Mouse (Mus musculus) heart, postnatal 0 days (tissue): ENCODE results near the gene Fbxo21. TPM values are rescaled to one million over a fixed set of nuclear protein-coding genes. Genes with fewer than 3 reads are reported as not detected.

Experiments
- ATAC-seq: fragments of 200-750 bp; cut with Nextera tagmentation; 2 replicates; pipeline ENCODE4 v1.8.0; 2017; ENCODE audit warnings: low read depth, moderate number of reproducible peaks, moderate library complexity; ENCODE audit not compliant: insufficient read depth
- DNase-seq: peaks from one replicate; pipeline ENCODE4 v3.0.0-alpha.2; 2016; ENCODE audit warnings: low spot score
- H3K27ac ChIP-seq: fragments of 300-500 bp; sonication (generic); 2 replicates; pipeline ENCODE4 v1.5.1; 2014; ENCODE audit warnings: low read depth, mild to moderate bottlenecking
- H3K27me3 ChIP-seq: fragments of 300-500 bp; sonication (generic); 2 replicates; pipeline ENCODE4 v1.6.1; 2014; ENCODE audit warnings: low read length, mixed read lengths; ENCODE audit not compliant: control insufficient read depth, insufficient read depth
- H3K36me3 ChIP-seq: fragments of 300-500 bp; sonication (generic); replicated peaks from 2 replicates; pipeline ENCODE4 v1.6.1; 2014; ENCODE audit warnings: low read length, mixed read lengths; ENCODE audit not compliant: control insufficient read depth, insufficient read depth
- H3K4me1 ChIP-seq: fragments of 300-500 bp; sonication (generic); 2 replicates; pipeline ENCODE4 v1.6.1; 2014; ENCODE audit warnings: antibody characterized with exemption; ENCODE audit not compliant: control insufficient read depth, insufficient read depth
- H3K4me2 ChIP-seq: fragments of 300-500 bp; sonication (generic); 2 replicates; pipeline ENCODE4 v1.6.1; 2014; ENCODE audit warnings: low read depth, mild to moderate bottlenecking, low read length, moderate library complexity
- H3K4me3 ChIP-seq: fragments of 300-500 bp; sonication (generic); 2 replicates; pipeline ENCODE4 v1.5.1; 2014; ENCODE audit warnings: low read depth, low read length
- H3K9ac ChIP-seq: fragments of 300-500 bp; sonication (generic); replicated peaks from 2 replicates; pipeline ENCODE4 v1.6.1; 2014; ENCODE audit warnings: low read depth, low read length, mixed read lengths
- H3K9me3 ChIP-seq: fragments of 300-500 bp; sonication (generic); replicated peaks from 2 replicates; pipeline ENCODE4 v1.6.1; 2016; ENCODE audit warnings: low read length; ENCODE audit not compliant: control insufficient read depth
- CTCF ChIP-seq: IDR thresholded peaks from 2 replicates; pipeline ENCODE4 v1.5.1; 2016; ENCODE audit warnings: antibody characterized with exemption, control low read depth, low read depth
- EP300 ChIP-seq: IDR thresholded peaks from 2 replicates; pipeline ENCODE4 v1.6.1; 2016; ENCODE audit warnings: antibody characterized with exemption, low read depth
- WGBS: fragments of 180-500 bp; shearing (Covaris S2); extraction: QIAGEN DNeasy Blood & Tissue Kit; methylation state at CpG from one replicate; pipeline ENCODE4 v1.1.7; 2014; 5-methylcytosine and 5-hydroxymethylcytosine counted together
- polyA plus RNA-seq: library from polyadenylated mRNA; unstranded; fragments of >200 nt; fragmentation: Nextera tagmentation; extraction: Ambion mirVana; gene quantifications from 2 replicates; pipeline ENCODE4 v1.2.1, GENCODE M21; 2015
- total RNA-seq: library from RNA; depleted of rRNA; stranded (reverse); fragments of >200 nt; gene quantifications from 2 replicates; pipeline ENCODE4 v1.2.3, GENCODE M21; 2014; ENCODE audit warnings: low replicate concordance; rRNA removed

Gene Fbxo21
- total and polyA plus RNA-seq, 2 experiments from 2014 or later = 36.0 to 50.8 TPM

DNA sequence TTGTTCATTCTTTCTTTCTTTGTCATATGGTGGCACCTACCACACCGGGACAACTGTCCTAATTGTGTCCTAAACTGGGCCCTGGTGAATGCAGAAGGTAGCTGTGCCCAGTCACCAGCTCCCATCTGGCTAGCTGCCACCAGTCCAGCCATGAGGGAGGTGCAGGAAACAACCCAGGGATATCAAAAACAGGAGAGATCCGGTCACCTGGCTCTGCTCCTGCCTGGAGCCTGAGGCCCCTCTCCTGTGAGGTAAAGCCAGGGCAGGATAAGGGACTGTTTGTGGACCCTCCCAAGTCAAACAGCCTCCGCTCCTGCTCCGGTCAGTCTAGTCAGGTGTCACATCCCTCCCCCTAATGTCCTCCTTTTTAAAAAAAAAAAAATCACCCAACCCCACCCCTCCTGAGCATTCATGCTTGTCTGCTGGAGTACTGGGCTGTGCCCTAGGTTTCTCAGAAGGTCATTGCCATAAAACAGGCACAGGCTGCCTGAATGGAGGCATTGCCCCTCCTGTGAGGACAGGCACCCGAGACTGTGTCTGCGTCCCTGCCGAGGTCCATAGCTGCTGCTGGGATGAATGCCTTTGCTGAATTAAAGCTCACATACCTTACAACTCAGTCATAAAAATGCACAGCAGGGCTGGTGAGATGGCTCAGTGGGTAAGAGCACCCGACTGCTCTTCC lies 75.6 kb downstream of the Fbxo21 start:
- ATAC-seq = peak; percentile 34; the same call in 1 of the 2 replicates
- no peak overlapping the region for H3K9ac ChIP-seq
- no peak overlapping the region for H3K4me3 ChIP-seq
- H3K27ac ChIP-seq = no peak overlapping the region
- no peak for TF ChIP-seq EP300
- no peak for TF ChIP-seq CTCF
- no peak overlapping the region for H3K4me2 ChIP-seq
- no peak for DNase-seq
- H3K4me1 ChIP-seq = no peaks in the 10 kb centered on the region
- WGBS = 57% methylated on average over 8 of the region's 8 CpGs
- H3K27me3 ChIP-seq = no peaks in the 10 kb centered on the region
- no peaks in the 10 kb centered on the region for H3K9me3 ChIP-seq
- H3K36me3 ChIP-seq = no peaks in the 10 kb centered on the region

DNA sequence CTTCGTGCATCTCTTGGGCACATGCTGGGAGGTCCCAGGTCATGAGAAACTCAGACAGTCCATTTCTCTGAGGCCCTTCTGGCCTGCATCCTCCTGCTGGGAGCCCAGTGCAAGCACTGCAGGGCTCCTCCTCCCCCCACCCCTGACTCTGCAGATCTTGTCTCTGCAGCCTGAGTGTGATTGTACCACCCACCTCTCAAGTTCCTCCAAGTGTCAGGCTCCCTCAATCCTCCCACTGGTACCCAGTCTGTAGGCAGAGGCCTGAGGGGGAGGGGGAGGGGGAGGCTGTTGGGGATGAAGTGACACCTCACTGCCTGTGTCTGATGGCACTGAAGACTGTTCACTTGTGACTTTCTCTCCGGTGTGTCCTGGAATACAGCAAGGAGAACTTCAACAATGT lies 76.7 kb downstream of the Fbxo21 start:
- no peaks in the 10 kb centered on the region for H3K36me3 ChIP-seq
- DNase-seq = no peak
- WGBS = 87% methylated on average over 2 of the region's 2 CpGs
- H3K27ac ChIP-seq = no peak overlapping the region
- H3K4me2 ChIP-seq = no peak overlapping the region
- no peak for TF ChIP-seq CTCF
- TF ChIP-seq EP300 = no peak
- no peak overlapping the region for H3K9ac ChIP-seq
- H3K27me3 ChIP-seq = no peaks in the 10 kb centered on the region
- ATAC-seq = no peak
- H3K9me3 ChIP-seq = no peaks in the 10 kb centered on the region
- H3K4me1 ChIP-seq = peaks cover 6% of the 10 kb centered on the region
- no peak overlapping the region for H3K4me3 ChIP-seq

DNA sequence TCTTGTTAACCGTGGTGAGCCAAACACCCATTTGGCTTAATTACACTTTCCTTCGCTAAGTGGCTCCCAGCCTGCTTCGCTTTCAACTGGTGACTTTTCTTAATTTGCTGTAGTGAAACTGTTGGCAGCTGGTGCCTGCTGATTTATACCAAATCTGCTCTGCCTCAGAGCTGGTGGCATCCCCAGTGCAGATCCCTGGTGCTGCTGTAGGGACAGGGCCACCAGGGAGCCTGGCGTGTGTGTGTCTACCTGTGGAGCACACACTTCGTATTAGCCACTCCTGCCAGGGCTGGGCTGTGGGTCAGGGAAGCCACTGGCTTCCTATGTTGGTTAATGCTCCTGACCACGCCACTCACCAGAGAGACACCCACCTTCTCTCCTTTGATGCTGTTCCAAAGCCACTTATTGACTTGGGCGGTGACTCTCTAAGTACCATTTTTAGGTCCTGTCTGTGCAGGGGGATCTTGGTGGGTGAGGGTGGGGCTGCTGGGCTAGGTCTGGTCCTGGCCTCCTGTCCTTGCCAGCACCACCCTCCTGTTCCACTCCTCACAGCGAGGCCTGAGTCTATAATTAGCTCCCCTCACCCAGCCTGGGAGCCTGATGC lies 81.1 kb downstream of the Fbxo21 start:
- TF ChIP-seq EP300 = no peak
- TF ChIP-seq CTCF = no peak
- Histone ChIP-seq H3K27me3 (no peaks in the 10 kb centered on the region), H3K9ac (no peak overlapping the region), H3K4me2 (no peak overlapping the region), H3K27ac (peak overlapping the region; percentile 70), H3K36me3 (no peaks in the 10 kb centered on the region), H3K4me3 (no peak overlapping the region), H3K4me1 (peaks cover 15% of the 10 kb centered on the region), H3K9me3 (no peaks in the 10 kb centered on the region)
- ATAC-seq (peak; percentile 81), DNase-seq (peak; percentile 73)
- WGBS = 21% methylated on average over 8 of the region's 8 CpGs

DNA sequence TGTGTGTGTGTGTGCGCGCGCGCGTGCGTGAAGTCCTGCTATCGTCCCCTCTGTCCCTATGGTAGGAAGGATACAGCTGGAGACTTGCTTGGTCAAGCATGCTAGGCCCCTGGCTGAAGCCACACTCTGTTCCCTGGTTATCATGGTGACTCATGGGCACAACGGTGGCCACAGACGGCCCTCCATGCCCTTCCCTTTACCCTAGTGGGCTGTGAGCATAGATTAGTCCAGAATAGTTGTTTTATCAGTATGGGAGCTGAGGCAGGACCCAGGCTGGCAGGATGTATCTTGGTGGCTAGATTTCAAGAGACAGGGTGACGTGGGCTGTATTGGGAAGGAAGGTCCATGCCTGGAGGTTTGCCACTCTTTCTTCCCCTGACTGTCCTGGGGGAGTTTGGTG lies 82.3 kb downstream of the Fbxo21 start:
- Histone ChIP-seq H3K4me2 (no peak overlapping the region), H3K4me3 (no peak overlapping the region), H3K9ac (no peak overlapping the region), H3K36me3 (no peaks in the 10 kb centered on the region), H3K27me3 (no peaks in the 10 kb centered on the region), H3K4me1 (peaks cover 15% of the 10 kb centered on the region), H3K9me3 (no peaks in the 10 kb centered on the region), H3K27ac (peak overlapping the region; percentile 70)
- TF ChIP-seq CTCF (no peak), EP300 (no peak)
- DNase-seq = peak; percentile 33
- peak; percentile 45 for ATAC-seq
- WGBS = 57% methylated on average over 10 of the region's 10 CpGs

DNA sequence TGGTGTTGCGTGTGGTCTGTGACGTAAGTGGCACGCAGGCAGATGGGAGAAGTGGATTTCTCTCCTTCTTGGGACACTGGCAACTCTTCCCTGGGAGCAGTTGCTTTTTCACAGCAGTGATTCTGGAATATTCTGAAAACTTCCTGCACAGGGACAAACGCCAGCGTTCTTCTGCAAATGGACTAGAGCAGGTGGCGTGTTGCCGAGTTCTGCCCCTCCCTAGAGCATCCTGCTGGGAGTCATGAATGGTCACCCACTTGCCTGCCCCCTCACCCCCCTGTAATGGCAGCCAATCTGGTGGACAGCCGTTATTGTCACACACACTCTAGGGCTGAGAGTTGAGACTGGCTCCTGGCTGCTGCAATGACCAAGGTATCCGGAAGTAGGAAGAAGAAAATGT lies 83.1 kb downstream of the Fbxo21 start:
- DNase-seq = no peak
- H3K4me1 ChIP-seq = peaks cover 15% of the 10 kb centered on the region
- no peak for TF ChIP-seq CTCF
- no peak for TF ChIP-seq EP300
- H3K9ac ChIP-seq = no peak overlapping the region
- H3K36me3 ChIP-seq = no peaks in the 10 kb centered on the region; the same call in 1 of the 2 replicates
- H3K4me2 ChIP-seq = no peak overlapping the region
- no peaks in the 10 kb centered on the region for H3K27me3 ChIP-seq
- WGBS = 89% methylated on average over 9 of the region's 9 CpGs
- no peak overlapping the region for H3K4me3 ChIP-seq
- H3K9me3 ChIP-seq = no peaks in the 10 kb centered on the region
- H3K27ac ChIP-seq = no peak overlapping the region
- no peak for ATAC-seq

Other genes with a start within 250 kb of the Fbxo21 start
- gene Nos1, start 195.7 kb upstream of the Fbxo21 start, total RNA-seq = under 0.01 and 0.53 TPM in 2 replicates
- gene Nos1, start 195.7 kb upstream of the Fbxo21 start, polyA plus RNA-seq = 0.05 TPM in 2 replicates
- gene Tesc, start 51.0 kb downstream of the Fbxo21 start, total RNA-seq = 17.6 and 19.6 TPM in 2 replicates
- gene Tesc, start 51.0 kb downstream of the Fbxo21 start, polyA plus RNA-seq = 19.0 and 20.7 TPM in 2 replicates
- gene Fbxw8, start 178.7 kb downstream of the Fbxo21 start, total RNA-seq = 49.7 and 66.9 TPM in 2 replicates
- gene Fbxw8, start 178.7 kb downstream of the Fbxo21 start, polyA plus RNA-seq = 15.5 and 16.5 TPM in 2 replicates
- gene Hrk, start 187.9 kb downstream of the Fbxo21 start, total RNA-seq = 0.04 TPM in 1 of 2 replicates, not detected in the other
- gene Hrk, start 187.9 kb downstream of the Fbxo21 start, polyA plus RNA-seq = 0.11 and 0.19 TPM in 2 replicates